Mouse (Mus musculus) v-Abl transformed pro-B cells (cell line): ENCODE results near the gene Mss51.

ENCODE experiments used
- in situ Hi-C, 2 experiments: fragments of 400-800 bp; cut with MboI; formaldehyde crosslinking; loops; one replicate each; pipeline ENCODE4 v1.15.1; 2025; ENCODE audit not compliant: unreplicated experiment in 2 of 2

Mss51 gene

GRCm38 (mm10) chr14:20452929-20453328 is 43.8 kb downstream of the Mss51 start:
- in situ Hi-C loops: no loop called here

- in situ Hi-C loops: no loop called here
These were observed 44.9 kb downstream of the Mss51 start, which contains the start of gene Cfap70 for GRCm38 (mm10) chr14:20451765-20452331. Gene Cfap70, minus strand, starts transcription at chr14:20452226.

- in situ Hi-C loops: no loop called here
These were observed 45.4 kb downstream of the Mss51 start for GRCm38 (mm10) chr14:20451302-20451701.

GRCm38 (mm10) chr14:20447209-20447608 is 49.5 kb downstream of the Mss51 start:
- in situ Hi-C loops: loop anchor here in 1 of 2 experiments (25.0 kb wide), 1 partner anchor 335 kb away; no protein-coding TSS in a partner anchor

- in situ Hi-C loops: loop anchor here in 1 of 2 experiments (25.0 kb wide), 1 partner anchor 330 kb away; no protein-coding TSS in a partner anchor
These were observed 54.4 kb downstream of the Mss51 start for GRCm38 (mm10) chr14:20442252-20442651.

- in situ Hi-C loops: loop anchor here in 1 of 2 experiments (25.0 kb wide), 1 partner anchor 325 kb away; no protein-coding TSS in a partner anchor
These were observed 59.7 kb downstream of the Mss51 start for GRCm38 (mm10) chr14:20436976-20437375.
